Mouse (Mus musculus) lung, postnatal 14 days (tissue): ENCODE results near the gene Col4a3.

Experiments
- DNase-seq: peaks from one replicate; pipeline ENCODE4 v3.0.0; 2021

The Col4a3 gene

DNA sequence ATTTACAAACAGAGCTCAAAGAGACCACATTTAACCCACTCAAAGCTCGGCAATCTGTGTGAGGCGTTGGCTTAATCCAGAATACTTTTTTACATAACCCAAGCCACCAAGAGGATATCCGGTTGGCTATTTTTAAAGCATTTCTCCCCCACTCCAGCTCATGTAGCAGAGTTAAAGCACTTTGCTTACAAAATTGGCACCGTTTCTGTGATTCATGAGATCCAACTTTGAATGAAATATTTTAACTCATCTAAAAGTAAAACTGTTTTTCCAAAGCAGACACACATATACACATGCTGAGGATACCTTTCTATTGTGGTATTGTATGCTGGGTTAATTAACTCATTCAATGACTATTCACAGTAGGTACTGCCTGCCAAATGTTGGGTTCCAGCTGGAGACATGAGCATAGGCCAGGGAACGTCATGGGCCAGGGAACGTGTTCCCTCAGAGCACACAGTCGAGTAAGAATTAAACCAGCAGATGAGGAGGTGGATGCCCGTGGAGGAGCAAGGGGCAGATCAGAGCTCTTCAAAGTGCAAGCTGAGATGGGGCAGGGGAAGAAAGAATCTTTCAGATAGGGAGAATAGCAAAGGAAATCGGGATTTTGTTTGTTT, 22.0 kb downstream of the Col4a3 start:
- no peak for DNase-seq

DNA sequence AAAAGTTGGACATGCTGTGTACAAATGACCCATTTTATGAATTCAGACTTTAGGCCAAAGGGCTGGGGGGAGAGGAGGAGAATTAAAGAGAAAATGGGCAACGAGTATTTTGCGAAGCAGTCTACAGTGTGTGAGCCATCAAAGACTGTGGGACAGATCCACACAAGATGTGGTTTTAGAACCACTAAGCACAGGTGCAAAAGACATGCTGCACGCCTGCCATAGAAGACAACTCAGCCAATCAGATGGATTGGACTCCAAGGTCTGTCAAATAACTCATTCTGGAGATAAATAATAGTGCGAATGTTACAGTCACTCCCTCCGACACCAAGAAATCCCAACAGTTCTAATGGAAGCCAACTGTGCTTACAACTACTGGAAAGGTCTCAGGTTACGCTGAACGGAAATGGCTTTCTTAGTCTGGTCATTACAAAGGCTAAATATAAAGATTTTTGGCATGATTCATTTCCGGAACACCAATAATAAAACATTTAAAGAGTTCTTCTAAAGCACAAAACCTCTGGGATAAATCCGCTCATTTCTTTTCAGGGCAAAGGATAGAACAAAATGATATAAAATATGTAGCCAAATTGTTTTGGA, 25.4 kb downstream of the Col4a3 start:
- no peak for DNase-seq

- DNase-seq, result no peak
Observed at GRCm38 (mm10) chr1:82618001-82618400, 31.3 kb downstream of the Col4a3 start.

DNA sequence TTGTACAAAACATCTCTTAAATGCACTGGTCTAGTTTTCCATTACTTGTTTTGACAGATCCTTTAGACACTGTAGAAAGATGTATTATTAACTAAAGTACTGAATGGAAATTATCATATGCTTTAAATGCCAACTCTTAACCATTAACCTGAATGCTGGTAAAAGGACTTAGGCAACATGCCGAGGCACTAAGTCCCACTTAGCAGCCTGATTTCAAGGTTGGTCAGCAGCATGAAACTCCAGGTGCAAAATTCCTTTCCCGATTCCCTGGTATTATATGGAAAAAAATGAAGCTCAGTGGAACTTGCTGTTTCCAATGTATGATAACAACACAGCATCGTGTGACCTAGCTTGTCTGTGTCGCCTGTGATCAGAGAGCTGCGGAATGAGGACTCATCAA, 31.9 kb downstream of the Col4a3 start:
- DNase-seq, result no peak

- DNase-seq, result no peak
Observed at GRCm38 (mm10) chr1:82619981-82620380, 33.3 kb downstream of the Col4a3 start.

DNA sequence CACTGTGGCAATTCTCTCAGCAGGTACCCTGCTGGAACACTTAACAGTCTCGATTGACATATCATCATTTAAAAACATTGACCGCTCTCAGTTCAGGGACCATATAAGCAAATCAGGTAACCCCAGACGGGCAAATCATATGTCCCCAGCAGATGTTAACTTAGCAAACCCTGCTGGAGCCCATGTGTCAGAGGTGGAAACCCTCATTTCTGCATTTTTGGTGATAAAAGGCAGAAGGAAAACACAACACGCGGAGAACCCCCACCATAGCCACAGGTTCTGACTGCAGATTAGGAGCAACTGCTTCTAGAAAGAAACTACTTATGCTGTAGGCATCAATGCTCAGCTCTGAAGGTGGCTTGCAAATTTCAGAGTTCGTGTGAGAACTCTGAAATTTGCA, 38.2 kb downstream of the Col4a3 start:
- DNase-seq, result no peak

GRCm38 (mm10) chr1:82625474-82625873, 38.8 kb downstream of the Col4a3 start:
- DNase-seq, result no peak

DNA sequence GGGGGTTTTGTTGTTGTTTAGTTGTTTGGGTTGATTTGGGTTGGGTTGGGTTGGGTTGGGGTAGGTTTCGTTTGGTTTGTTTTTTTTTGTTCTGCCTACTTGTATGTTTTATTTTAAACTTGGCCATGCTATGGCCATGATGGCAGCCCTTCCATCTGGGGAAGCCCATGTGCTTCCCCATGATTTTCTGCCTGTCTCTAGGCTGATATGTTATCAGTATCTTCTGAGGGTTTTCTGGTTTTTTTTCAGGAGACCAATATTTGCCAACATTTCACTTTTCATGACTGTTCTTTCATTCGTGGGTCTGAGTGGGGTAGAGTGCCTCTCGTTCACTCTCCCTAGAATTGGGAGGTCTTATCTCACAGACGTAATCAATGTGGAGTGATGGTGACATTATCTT, 40.9 kb downstream of the Col4a3 start:
- no peak for DNase-seq

- no peak for DNase-seq
Observed at GRCm38 (mm10) chr1:82629495-82629894, 42.8 kb downstream of the Col4a3 start.

DNA sequence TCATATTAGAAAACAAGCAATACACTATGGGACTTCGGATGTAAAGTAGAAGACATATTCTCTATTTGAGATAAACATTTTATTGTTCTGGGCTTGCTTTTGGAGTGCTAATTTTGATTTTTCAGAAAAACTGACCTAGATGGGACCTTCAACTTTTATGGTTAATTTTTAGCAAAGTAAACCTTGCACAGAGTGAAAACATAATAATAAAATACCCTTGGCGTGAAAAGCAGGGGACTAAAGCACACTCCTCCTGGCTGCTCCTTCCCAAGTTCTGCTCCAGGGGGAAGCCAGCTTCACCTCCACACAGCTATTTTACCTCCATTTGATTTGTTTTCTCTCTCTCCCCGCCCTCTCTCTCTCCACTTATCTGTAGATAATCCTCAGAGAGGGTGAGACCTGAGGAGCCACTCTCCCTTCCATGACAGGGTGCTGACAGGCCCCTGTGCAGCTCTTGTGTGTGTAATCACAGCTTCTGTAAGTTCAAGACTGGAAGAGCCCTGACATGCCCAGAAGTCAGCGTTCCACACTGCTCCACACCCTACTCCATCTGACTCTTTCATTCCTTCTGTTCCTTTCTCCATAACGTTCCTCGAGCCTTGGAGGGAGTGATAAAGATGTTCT, 44.6 kb downstream of the Col4a3 start:
- DNase-seq, result no peak

- peak; percentile 69 for DNase-seq
Observed at GRCm38 (mm10) chr1:82634545-82635253, 48.0 kb downstream of the Col4a3 start.

- no peak for DNase-seq
Observed at GRCm38 (mm10) chr1:82635254-82635620, 48.5 kb downstream of the Col4a3 start.

- DNase-seq, result no peak
Observed at GRCm38 (mm10) chr1:82636321-82636720, 49.6 kb downstream of the Col4a3 start.

DNA sequence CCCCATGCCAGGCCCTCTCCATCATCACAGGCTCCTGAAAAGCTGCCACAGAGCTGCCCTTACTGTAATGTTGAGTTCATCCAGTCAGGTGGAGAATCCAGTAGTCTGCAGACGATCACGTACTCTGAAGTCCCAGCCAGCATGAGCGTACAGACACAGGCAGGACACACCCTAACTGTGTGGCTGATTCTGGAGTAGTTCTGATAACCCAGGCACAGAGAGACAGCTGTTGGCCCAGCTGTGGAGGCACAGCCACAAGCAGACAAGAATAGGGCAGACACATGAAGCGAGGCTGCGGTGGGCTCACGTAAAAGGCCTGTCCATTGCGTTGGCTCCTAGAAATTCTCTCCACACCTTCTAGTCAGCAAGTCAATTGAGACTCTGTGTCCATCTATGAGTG, 50.7 kb downstream of the Col4a3 start:
- DNase-seq, result no peak

DNA sequence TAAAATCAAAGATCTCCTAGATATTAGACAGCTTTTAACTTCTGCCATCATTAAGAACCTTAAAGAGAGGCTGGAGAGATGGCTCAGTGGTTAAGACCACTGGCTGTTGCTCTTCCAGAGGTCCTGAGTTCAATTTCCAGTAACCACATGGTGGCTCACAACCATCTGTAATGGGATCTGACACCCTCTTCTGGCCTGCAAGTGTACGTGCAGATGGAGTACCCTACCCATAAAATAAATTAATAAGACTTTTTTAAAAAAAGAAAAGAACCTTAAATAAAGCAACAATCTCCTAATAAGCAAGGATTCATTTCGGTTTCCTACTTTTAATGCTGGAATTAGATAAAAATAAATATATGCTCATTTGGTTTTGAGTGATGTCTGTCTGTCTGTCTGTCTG, 51.7 kb downstream of the Col4a3 start:
- DNase-seq, result no peak

GRCm38 (mm10) chr1:82641316-82641987, 54.7 kb downstream of the Col4a3 start:
- DNase-seq, result peak; percentile 86

- no peak for DNase-seq
Observed at GRCm38 (mm10) chr1:82647989-82648388, 61.3 kb downstream of the Col4a3 start.

DNA sequence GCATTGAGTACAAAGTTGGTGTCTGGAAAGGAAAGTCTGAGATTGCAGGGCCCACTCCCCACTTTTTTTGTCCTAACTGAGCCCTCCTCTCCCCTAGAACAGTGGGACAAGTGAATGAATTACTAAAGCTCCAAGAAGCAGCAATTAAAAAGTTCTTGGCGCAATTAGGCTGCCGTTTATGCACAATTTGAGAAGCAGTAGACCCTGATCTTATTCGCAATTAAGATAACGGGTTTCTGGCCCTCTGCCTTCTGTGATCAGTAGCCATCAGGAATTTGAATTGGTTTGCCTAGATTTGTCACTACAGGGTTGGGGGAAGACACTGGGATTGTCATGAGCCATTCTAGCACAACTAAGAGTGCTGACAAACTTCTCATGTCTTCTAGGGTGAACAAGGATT, 64.1 kb downstream of the Col4a3 start:
- DNase-seq, result no peak

DNA sequence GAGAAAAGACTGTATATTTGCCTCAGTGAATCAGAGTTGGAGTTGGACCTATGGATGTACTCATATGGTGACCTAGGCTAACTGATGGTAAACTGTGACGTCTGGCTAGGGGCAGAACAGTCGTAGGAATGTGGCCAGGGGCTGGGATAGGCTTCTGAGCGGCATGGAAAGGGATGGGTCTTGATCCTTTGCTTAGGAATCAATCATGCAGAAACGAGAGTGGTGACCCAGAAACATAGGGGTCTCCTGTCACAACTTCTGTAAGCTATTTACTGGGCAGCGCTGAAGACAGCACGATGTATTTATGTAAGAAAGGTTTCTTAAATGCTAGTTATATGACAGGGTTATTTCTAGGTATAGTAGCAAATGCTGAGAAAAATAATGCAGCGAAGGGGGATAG, 67.3 kb downstream of the Col4a3 start:
- DNase-seq, result no peak

GRCm38 (mm10) chr1:82656452-82656851, 69.7 kb downstream of the Col4a3 start:
- no peak for DNase-seq

DNA sequence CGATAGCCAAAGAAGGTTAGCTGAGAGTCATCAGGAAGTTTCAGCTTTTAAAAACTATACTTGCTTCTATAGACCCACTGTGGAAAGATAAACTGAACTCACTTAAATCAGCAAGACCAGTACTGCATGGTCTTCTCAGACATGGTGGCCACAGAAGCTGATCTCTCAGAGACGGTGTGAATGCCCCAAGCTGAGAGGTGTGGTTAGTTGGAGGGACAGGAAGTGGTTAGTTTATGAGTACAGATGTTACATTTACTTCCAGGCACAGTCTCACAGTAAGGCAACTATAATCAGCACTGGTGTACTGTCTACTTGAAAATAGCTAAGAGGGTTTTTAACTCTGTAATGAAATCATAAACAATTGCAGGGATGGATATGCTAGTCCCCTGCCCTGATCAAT, 75.5 kb downstream of the Col4a3 start:
- DNase-seq, result no peak

DNA sequence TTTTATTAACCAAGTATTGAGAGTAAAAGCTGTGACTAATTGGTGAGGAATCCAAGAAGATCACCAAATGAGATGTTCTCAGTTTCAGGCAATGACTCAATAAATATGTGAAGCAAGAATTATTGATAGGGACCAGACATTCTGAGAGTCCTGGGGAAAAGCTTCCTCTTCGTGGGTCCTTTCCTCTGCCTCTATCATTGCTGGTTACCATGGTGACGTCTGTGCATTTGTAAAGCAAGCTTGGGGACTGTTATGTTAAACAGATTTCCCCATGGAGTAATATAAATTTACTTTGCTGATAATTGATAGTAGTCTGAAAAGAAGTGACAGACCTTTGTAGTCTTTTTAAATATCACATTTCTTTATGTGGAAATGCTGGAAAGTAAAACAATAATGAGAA, 76.8 kb downstream of the Col4a3 start:
- no peak for DNase-seq

- no peak for DNase-seq
Observed at GRCm38 (mm10) chr1:82686328-82686727, 99.6 kb downstream of the Col4a3 start.

DNA sequence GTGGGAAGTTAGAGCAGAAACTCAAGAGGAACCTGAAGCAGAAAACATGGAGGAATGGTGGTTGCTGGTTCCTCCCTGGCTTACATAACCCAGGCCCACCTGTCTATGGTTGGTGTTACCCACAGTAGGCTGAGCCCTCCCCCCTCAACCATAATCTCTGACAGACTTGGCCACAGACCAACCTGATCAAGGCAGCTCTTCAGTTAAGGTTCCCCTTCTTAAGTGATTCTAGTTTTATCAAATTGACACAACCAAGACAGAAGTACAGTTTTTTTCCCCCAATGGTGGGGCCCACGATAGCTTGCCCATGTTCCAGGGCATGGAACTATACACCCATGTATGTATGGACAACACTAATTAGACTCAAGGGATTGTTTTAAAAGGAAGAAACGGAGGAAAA, 100.1 kb downstream of the Col4a3 start:
- DNase-seq, result no peak
